Mouse (Mus musculus): ENCODE results near the gene Tfeb.

The Tfeb gene

DNA sequence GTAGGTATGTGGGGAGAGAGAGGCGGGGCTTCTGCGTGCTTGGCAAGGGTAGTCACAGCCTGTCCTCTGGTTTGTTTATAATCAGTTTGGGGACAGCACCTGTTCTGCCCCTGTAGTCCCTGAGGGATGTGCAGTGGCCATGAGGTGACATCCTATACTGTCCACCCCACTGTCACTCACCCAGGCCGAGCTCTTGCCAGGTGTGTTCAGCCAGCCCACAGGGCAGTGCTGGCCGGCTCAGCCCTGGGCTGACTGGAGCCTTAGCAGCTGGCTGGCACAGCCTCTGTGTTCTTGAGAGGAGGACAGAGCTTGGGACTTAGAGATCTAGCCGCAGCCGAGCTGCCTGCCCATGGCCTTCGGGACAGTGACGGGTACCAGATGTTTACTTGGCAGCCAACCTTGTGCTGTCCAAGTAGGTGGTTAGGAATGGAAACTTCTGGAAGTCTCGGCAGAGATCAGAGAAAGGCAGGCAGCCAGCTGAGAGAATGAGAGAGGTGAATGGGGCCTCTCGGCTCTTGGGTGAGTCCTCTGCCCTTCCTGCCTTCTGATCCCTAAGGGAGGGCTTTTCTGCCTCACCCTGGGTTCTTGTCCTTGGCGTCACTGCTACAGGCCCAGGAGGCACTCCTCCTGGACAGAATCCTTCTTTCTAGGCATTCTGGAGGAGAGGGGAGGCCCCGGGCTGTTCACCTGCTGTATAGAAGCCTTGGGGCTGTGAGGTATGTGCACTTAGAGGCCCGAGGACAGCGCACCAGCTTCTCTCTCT is 12.1 kb downstream of the Tfeb start:
- in situ Hi-C loops (cut with MboI; ENCODE audit: low pct_unique_long_range_greater_than_20kb in 1 of 2, low sequenced_read_pairs in 2 of 2, unreplicated experiment in 1 of 2): no loop called here

DNA sequence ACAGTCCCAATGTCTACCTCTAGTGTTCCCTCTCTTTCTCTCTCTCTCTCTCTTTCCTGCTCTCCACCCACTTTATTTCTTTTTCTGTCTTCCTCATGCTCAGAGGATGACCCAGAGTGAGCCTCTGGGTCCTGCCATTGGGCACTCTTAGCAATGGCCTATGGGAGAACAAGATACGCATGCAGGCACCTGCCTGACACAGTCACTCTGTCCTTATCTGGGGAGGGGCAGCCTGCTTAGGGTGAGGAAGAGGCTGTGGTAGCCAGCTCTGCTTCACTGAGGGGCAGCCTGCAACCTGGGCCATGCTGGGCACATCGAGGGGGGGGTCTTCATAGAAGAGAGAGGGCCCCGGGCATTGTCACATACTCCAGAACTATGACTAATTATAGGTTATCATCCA is 12.8 kb downstream of the Tfeb start:
- in situ Hi-C loops (cut with MboI; ENCODE audit: low pct_unique_long_range_greater_than_20kb in 1 of 2, low sequenced_read_pairs in 2 of 2, unreplicated experiment in 1 of 2): no loop called here

DNA sequence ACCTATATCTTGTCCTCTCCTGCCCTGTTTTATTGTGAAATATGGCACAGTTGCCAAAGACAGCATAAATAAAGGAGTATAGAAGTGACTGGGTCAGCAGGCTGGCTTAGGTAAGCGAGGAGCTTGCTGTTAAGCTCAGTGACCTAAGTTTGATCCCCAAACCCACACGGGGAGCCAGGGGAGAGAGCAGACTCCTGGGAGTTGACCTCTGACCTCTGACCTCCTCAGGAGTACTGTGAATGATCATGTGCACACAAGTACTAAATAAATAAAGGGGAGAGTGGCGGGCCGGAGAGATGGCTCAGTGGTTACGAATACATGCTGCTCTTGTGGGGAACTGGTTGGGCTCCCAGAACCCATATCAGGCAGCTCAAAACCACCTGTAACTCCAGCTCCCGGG is 13.3 kb downstream of the Tfeb start:
- in situ Hi-C loops (cut with MboI; ENCODE audit: low pct_unique_long_range_greater_than_20kb in 1 of 2, low sequenced_read_pairs in 2 of 2, unreplicated experiment in 1 of 2): no loop called here

DNA sequence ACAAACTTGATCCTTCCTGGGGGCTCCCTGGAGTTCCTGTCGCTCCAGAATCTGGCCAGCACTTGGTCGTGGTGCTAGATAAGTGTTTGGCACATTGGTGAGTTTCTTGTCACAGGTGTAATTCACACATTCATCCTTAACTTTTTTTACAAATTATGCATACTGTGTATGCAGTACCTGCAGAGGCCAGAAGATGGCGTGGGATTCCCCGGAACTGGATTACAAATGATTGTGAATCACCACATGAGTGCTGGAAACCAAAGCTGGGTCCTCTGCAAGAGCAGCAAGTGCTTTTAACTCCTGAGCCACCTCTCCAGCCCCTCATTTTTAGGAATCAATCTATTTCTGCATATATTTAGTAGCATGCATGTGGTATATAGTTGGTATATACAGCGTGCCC is 15.0 kb downstream of the Tfeb start:
- in situ Hi-C loops (cut with MboI; ENCODE audit: low pct_unique_long_range_greater_than_20kb in 1 of 2, low sequenced_read_pairs in 2 of 2, unreplicated experiment in 1 of 2): no loop called here

DNA sequence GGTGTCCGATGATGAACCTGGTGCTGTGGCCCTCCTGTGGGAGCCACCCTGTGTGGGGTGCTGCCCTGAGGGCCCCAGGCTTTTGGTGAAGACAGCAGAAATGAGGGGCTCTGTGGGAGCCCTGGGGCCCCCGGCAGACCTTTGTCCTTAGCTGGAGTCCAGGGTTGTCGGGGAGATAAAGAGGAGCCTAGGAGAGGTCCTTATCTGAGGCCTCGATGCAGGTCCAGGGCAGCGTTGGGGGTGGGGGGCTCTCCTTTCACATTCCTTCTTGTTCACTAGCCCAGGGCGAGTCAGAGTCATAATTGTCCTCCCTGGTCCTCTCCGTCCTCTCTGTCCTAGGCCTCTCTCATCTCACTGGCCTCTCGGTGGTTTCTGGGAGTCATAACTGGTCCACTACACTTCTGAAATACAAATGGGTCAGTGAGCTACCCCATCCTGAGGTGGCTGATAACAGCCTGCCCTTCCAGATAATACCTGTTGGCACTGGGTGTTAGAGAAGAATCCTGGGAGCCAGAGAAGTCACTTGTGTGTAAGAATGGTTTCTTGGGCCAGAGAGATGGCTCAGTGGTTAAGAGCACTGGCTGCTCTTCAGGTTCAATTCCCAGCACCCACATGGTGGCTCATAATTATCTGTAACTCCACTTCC is 16.4 kb downstream of the Tfeb start:
- in situ Hi-C loops (cut with MboI; ENCODE audit: low pct_unique_long_range_greater_than_20kb in 1 of 2, low sequenced_read_pairs in 2 of 2, unreplicated experiment in 1 of 2): no loop called here

DNA sequence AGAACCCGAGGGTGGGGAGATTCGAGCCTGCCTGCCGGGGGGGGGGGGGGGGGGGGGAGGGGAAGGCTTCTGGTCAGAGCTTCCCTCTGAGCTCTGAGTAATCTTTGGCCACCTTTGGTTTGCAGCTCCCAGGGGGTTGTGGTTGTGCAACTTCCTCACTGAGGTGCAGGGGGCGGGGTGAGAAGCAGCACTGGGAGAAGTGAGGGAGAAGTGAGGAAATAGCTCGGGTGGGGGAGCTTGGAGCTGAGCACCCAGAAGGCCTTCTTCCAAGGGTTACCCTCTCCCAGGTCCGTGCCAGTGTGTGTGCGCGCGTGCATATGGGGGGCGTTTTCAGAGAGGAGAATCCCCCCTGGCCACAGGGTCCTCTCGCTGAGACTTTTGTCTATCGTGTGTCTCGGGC is 17.4 kb downstream of the Tfeb start:
- in situ Hi-C loops (cut with MboI; ENCODE audit: low pct_unique_long_range_greater_than_20kb in 1 of 2, low sequenced_read_pairs in 2 of 2, unreplicated experiment in 1 of 2): no loop called here

DNA sequence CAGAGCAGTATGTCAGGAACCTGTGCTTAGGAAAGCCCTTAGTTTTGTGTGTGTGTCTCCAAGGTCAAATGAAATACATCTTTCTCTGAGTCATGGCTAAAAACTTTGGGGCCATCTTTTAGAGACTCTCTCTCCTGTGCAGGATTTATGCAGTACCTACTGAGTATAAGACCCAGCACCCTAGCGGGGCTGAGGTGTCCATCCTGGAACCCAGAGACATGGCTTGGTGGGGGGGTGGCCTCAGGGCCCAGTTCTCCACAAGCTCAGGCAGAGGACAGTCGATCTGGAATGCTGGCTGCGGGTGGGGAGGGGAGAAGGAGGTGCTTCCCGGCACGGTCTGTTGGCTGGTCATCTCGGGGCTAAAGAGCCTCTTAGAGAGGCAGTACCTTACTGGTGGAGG is 19.5 kb downstream of the Tfeb start:
- in situ Hi-C loops (cut with MboI; ENCODE audit: low pct_unique_long_range_greater_than_20kb in 1 of 2, low sequenced_read_pairs in 2 of 2, unreplicated experiment in 1 of 2): no loop called here

DNA sequence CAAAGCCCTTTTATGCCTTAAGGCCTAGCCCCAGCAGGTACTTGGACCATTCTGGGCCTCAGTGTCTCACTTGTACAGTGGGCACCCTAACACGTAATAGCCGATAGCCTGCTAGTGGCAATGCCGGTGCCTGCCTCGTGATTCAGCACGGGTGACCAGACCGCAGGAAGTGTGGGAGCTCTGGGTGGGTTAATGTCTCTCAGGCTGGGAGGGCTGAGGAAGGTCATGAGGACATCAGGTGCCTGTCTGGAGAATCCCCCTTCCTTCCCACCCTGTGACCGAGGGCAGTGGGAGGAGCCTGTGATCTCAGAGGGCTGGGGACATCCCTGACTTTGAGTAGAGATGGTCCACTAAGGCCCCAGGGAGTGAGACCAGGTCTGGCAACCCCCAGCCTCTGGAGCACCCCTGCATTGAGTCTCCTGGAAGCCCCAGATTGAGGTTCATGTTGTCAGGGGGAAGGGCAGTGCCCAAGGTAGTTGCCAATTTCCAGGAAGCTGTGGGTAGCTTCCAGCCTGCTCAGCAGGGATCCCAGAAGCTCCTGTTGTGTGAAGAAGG is 20.3 kb downstream of the Tfeb start:
- in situ Hi-C loops (cut with MboI; ENCODE audit: low pct_unique_long_range_greater_than_20kb in 1 of 2, low sequenced_read_pairs in 2 of 2, unreplicated experiment in 1 of 2): no loop called here

DNA sequence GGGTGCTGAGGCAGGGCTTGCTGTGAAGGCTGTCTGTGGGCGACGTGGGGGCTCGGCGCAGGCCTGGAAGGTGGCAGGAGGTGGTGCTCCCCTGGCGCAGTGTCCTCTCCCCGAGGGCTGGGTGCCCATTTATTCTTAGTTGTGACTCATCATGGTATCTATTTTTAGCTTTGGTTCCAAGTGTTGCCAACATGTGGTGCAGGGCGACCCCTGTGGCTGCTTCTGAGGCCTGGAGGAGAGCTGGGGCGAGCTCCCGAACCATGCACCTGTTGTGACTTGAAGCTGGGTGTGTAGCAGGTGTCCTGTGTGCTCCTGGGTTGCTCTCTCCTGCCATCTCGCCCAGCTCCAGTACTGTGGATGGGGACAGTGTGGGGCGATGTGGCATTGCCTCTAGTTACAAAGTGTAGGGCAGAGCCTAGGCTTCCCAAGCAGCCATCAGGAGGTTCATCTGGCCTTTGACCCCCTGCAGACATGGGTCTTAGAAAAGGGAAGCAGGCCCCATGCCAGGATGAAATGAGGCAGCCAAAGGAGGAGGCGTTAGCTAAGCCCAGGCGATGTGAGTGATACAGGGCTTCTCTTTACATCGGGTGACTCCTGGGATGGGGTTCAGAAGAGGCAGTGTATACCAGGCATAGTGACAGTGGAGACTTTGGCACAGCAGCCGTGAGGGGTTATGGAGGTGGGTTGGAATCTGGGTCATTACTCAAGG is 23.0 kb downstream of the Tfeb start:
- in situ Hi-C loops (cut with MboI; ENCODE audit: low pct_unique_long_range_greater_than_20kb in 1 of 2, low sequenced_read_pairs in 2 of 2, unreplicated experiment in 1 of 2): no loop called here

DNA sequence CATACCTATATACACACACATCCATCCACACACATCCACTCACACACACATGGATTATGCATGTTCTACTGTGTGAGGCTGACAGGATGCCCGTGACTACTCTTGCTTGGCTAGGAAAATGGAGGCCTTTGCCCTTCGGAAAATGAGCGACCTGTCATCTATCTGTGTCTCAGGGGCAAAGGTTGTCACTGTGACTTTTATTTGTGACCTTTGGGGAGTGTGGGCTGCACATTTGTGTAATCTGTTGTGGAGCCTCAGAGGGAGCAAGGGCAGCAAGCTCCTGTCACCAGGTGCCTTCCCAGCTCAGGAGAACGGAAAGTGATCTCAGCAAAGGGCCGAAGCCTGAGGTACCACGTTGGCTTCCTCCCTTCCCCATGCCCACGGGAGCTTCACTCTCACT is 25.2 kb downstream of the Tfeb start:
- in situ Hi-C loops (cut with MboI; ENCODE audit: low pct_unique_long_range_greater_than_20kb in 1 of 2, low sequenced_read_pairs in 2 of 2, unreplicated experiment in 1 of 2): no loop called here

DNA sequence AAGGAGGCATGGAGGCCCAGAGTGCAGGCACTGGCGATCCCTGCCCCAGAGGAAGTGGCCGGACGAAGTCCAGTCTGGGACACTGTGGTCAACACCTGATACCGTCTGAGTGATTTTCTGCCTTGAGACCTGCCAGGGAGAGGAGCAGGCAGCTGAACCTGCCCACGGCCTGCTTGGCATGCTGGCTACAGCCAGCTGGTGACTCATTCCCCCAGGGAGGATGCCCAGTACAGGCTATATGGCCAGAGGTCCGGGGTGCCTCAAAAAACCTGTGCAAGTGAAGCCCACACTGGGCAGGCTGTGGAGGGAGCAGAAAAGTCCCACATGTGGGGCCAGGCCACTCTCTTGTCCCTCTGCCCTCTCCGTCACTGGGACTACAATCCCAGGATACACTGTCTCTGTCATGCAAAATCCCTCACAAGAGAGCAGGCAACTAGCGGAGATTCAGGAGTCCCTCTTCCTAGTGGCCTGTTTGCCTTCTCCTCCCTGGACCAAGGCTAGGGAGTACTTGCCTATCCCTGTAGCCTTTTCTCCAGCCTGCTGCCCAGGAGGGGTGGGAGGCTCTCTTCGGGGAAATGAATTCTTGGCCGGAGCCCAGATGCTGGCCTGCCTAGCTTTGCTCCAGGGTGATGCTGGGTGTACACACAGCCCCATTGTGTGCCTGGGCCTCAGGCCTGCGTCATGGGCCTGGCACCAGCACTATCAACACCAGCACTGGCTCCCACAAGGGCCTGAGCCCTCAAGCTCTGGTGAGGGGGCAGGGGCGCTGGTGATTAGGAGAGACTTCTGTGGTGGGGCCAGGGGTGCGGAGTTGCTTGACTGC is 25.9 kb downstream of the Tfeb start:
- in situ Hi-C loops (cut with MboI; ENCODE audit: low pct_unique_long_range_greater_than_20kb in 1 of 2, low sequenced_read_pairs in 2 of 2, unreplicated experiment in 1 of 2): no loop called here

DNA sequence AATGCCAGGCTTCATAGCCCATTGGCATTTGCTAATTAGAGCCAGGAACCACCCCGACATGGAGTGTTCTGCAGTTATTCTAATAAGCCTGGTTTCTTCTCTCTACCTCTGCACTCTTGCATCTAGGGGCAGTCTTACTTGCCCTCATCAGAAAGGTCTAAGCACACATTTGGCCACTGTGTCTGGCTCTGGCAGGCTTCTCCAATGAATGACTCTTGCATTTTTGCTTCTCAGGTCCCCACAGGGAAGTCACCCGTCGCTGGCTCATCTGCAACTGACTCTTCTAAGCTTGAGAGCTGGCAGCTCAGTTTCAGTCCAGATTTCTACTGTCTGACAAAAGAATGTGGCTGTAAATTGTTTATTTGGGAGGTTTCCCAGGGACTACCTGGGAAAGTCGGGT is 29.2 kb downstream of the Tfeb start:
- in situ Hi-C loops (cut with MboI; ENCODE audit: low pct_unique_long_range_greater_than_20kb in 1 of 2, low sequenced_read_pairs in 2 of 2, unreplicated experiment in 1 of 2): no loop called here

DNA sequence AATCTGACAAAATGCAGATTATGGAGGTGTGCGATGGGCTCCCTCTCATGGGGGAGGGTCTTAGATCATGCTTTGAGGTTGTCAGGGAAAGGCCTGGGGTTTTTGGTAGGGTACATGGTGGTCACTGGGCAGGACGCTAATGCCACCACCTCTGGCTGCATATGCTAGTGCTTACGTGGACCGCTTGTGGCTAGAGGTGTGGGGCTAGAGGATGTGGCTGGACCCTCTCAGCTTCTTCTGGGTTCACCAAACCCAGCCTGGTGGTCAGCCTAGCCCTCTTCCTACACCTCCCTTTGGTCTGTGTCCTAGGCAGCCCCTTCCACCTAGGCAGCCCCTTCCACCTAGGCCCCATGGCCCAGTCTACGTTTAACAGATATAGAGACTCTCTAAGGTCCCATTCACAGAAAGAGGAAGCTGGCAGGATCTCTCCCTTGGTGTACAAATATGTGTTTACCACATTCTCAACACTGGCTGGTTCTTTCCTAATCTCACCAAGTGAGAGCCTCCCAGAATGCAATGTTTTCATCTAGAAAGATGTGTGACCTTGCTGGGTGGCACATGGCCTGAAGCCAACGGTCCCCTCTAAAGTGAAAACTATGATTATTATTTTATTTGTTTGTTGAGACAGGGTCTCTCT is 29.7 kb downstream of the Tfeb start:
- in situ Hi-C loops (cut with MboI; ENCODE audit: low pct_unique_long_range_greater_than_20kb in 1 of 2, low sequenced_read_pairs in 2 of 2, unreplicated experiment in 1 of 2): no loop called here

DNA sequence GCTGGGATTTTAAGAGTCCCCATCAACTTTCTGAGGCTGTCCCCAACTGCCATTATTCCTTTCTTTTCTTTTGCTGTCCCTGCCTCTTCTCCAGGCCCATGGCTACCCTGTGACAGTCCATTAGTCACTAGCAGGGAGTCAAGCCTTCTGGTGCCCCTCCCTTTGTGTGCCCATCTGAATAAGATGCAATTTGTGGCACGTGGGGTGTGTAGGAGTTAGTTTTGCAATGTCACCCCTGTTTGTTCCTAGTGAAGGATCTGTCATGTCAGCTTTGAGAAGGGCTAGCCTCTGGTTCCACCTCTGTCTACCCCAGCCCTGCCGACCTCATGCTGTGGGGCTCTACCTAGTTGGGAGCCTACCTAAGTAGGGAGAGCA is 30.2 kb downstream of the Tfeb start:
- in situ Hi-C loops (cut with MboI; ENCODE audit: low pct_unique_long_range_greater_than_20kb in 1 of 2, low sequenced_read_pairs in 2 of 2, unreplicated experiment in 1 of 2): no loop called here

DNA sequence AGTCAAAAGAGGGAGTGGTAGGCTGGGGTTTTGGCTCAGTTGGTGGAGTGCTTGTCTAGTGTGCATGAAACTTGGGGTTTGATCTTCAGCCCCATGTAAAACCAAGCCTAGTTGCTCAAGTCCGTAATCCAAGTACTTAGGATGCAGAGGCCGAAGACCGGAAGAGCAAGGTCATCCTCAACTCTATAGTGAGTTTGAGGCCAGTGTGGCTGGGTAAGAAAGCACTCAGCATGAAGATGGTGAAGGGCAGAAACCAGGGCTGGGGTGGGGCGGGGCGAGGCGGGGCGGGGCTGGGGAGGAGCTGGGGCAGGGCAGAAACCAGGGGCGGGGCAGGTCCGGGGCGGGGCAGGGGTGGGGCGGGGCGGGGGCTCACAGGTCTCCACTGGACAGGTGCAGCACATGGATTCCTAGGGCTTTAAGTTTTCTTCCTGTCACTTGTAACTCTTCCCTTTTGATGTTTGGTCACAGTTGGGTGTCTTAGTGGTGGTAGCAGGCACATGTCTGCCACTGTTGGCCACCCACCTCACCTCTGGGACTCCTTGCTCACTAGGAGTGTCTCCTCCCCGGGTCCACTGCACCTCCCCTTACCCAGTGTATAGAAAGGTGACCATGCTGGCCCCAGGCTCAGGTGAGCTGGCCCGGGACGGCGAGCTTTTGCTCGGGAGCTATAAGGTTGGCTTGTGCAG is 30.8 kb downstream of the Tfeb start:
- in situ Hi-C loops (cut with MboI; ENCODE audit: low pct_unique_long_range_greater_than_20kb in 1 of 2, low sequenced_read_pairs in 2 of 2, unreplicated experiment in 1 of 2): no loop called here

DNA sequence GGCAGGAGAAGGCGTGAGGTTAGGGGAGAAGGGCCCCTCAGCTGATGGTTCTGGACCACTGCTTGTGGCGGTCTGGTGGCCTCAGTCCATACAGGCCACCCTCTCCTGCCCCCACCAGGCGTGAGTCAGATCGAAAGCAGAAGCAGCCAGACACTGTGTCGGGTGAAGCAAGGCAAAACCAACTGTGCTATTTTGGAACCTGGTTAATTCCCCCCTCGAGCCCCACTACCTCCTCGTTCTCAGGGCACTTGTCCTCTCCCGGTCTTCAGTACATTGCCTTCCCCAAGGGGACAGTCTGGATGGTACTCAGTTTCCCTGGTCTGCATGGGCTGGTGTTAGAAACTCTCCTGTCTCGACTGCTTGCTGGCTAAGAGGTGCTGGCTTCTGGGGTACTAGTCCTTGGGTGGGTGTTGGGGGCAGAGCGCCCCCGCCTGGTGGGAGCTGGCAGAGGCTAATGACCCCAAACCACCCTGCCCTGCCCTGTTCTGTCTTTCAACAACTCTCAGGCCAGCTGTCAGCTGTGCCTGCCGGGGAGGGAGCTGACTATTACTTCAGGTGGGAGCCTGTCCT is 32.0 kb downstream of the Tfeb start:
- in situ Hi-C loops (cut with MboI; ENCODE audit: low pct_unique_long_range_greater_than_20kb in 1 of 2, low sequenced_read_pairs in 2 of 2, unreplicated experiment in 1 of 2): no loop called here

DNA sequence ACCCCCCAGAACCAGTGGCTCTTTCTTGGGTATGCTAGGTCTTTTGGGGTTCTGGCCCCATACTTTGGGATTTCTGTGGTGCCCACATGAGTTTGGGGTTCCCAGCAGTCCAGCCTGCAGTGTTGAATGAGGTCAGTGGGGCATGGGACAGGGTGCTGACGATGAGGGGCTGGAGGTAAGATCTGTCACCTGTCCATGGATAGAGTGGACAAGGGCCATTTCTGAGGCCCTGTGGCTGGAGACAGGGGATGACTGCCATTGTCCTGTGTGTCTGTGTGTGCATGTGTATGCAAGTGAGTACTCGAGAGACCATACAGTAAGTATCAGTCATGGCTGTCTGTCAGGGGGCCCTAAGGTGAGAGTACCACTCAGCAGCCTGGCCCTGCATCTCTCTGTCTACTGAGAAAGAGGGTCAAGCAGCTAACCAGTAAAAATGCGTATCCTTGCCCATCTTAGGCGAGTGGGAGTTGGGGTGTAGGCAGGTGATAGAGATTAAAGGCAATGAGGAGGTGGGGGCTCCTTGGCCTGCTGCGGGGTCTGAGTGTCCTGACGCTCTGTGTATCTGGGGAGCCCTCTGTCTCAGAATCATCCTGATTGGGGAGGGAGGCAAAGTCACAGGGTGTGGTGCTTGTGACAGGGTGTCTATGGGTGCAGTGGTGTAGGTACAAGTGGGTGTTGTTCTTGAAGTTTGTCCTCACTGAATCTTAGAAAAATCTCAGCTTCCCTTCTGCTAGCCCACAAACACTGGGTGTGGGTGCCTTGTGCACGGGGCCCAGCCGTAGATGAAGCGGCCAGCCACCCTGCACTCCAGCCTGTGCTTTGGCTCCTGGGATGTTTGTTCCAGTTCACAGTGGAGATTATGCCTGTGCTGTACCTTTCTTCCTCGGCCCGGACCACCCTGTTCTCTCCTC is 32.8 kb downstream of the Tfeb start:
- in situ Hi-C loops (cut with MboI; ENCODE audit: low pct_unique_long_range_greater_than_20kb in 1 of 2, low sequenced_read_pairs in 2 of 2, unreplicated experiment in 1 of 2): no loop called here

Data from mouse embryonic stem cell (cell line).